Mouse (Mus musculus): ENCODE data around the gene Rfx8.

- no peak for TF ChIP-seq GATA1 (IDR thresholded peaks at IDR 0.05; ENCODE audit: low read length)
- TF ChIP-seq TAL1 (IDR thresholded peaks at IDR 0.05; ENCODE audit: low read length), result no peak
These were observed 10.8 kb downstream of the Rfx8 start for GRCm38 (mm10) chr1:39710016-39710415.
